Mouse (Mus musculus) left cerebral cortex, adult 6 months (tissue): ENCODE measurements around the gene Adgrf5. TPM values are rescaled to one million over a fixed set of nuclear protein-coding genes. Genes with fewer than 3 reads are reported as not detected.

Experiments used
- long read RNA-seq, 2 experiments: library from polyadenylated mRNA; unstranded; transcript quantifications; one replicate each; pipeline ENCODE4 v2.0.0; 2019 to 2020
- polyA plus RNA-seq: library from polyadenylated mRNA; unstranded; fragments of <200 nt; fragmentation: Nextera tagmentation; gene quantifications from 2 replicates; pipeline ENCODE4 v1.2.3, GENCODE M21; 2021

Gene Adgrf5
- polyA plus RNA-seq, result 3.6 and 4.4 TPM in 2 replicates
- long read RNA-seq, experiment 1, full-length matches to known transcripts, result 2 of 11 reads
- long read RNA-seq, experiment 1, partial matches to known transcripts, result 2 of 11 reads
- long read RNA-seq, experiment 1, other reads (novel, unspliced or antisense), result 7 of 11 reads
- long read RNA-seq, experiment 2, full-length matches to known transcripts, result 2 of 8 reads
- long read RNA-seq, experiment 2, partial matches to known transcripts, result 2 of 8 reads
- long read RNA-seq, experiment 2, other reads (novel, unspliced or antisense), result 4 of 8 reads

GRCm38 (mm10) chr17:43359826-43360619 is at the start of gene Adgrf5:
Gene Adgrf5, plus strand, starts transcription at chr17:43360451.

GRCm38 (mm10) chr17:43502592-43502991 is 142.3 kb downstream of the Adgrf5 start, which contains the start of gene Mep1a:
Gene Mep1a, minus strand, starts transcription at chr17:43502812.

Other genes starting within 250 kb of the Adgrf5 start
- gene Adgrf1, start 90.1 kb upstream of the Adgrf5 start, polyA plus RNA-seq, result not detected in 2 replicates
- gene Mep1a, start 142.4 kb downstream of the Adgrf5 start, polyA plus RNA-seq, result not detected in 2 replicates
- 0.21 and 0.76 TPM in 2 replicates for gene Ankrd66, start 183.2 kb downstream of the Adgrf5 start, polyA plus RNA-seq
- 206 and 221 TPM in 2 replicates for gene Pla2g7, start 207.6 kb downstream of the Adgrf5 start, polyA plus RNA-seq